Mouse (Mus musculus) intestine, embryonic 15.5 days (tissue): Measurements from ENCODE around the gene Casp7. TPM values are rescaled to one million over a fixed set of nuclear protein-coding genes. Genes with fewer than 3 reads are reported as not detected.

ENCODE experiments used
- ATAC-seq: fragments of 200-750 bp; cut with Nextera tagmentation; 2 replicates; pipeline ENCODE4 v1.8.0; 2017; ENCODE audit warnings: moderate TSS enrichment, moderate library complexity
- H3K27ac ChIP-seq: fragments of 300-500 bp; sonication (generic); 2 replicates; pipeline ENCODE4 v1.5.1; 2015; ENCODE audit warnings: mild to moderate bottlenecking, inconsistent platforms
- H3K27me3 ChIP-seq: fragments of 300-500 bp; sonication (generic); replicated peaks from 2 replicates; pipeline ENCODE4 v1.6.1; 2015; ENCODE audit warnings: inconsistent platforms
- H3K36me3 ChIP-seq: fragments of 300-500 bp; sonication (generic); 2 replicates; pipeline ENCODE4 v1.6.1; 2015; ENCODE audit warnings: inconsistent platforms
- H3K4me1 ChIP-seq: fragments of 300-500 bp; sonication (generic); replicated peaks from 2 replicates; pipeline ENCODE4 v1.6.1; 2015; ENCODE audit warnings: inconsistent platforms
- H3K4me2 ChIP-seq: fragments of 300-500 bp; sonication (generic); replicated peaks from 2 replicates; pipeline ENCODE4 v1.6.1; 2015; ENCODE audit warnings: mild to moderate bottlenecking, inconsistent platforms
- H3K4me3 ChIP-seq: fragments of 300-500 bp; sonication (generic); replicated peaks from 2 replicates; pipeline ENCODE4 v1.5.1; 2015; ENCODE audit warnings: inconsistent platforms
- H3K9ac ChIP-seq: fragments of 300-500 bp; sonication (generic); 2 replicates; pipeline ENCODE4 v1.6.1; 2015; ENCODE audit warnings: inconsistent platforms
- H3K9me3 ChIP-seq: fragments of 300-500 bp; sonication (generic); 2 replicates; pipeline ENCODE4 v1.6.1; 2016; ENCODE audit warnings: inconsistent platforms
- WGBS: fragments of 180-500 bp; shearing (Covaris S2); methylation state at CpG from one replicate; pipeline ENCODE4 v1.1.7; 2015; 5-methylcytosine and 5-hydroxymethylcytosine counted together
- polyA plus RNA-seq: library from polyadenylated mRNA; unstranded; fragments of >200 nt; fragmentation: Nextera tagmentation; extraction: Ambion mirVana; gene quantifications from 2 replicates; pipeline ENCODE4 v1.2.1, GENCODE M21; 2015

Gene Casp7
- polyA plus RNA-seq, 1 experiment from 2014 or later = 35.5 TPM

DNA sequence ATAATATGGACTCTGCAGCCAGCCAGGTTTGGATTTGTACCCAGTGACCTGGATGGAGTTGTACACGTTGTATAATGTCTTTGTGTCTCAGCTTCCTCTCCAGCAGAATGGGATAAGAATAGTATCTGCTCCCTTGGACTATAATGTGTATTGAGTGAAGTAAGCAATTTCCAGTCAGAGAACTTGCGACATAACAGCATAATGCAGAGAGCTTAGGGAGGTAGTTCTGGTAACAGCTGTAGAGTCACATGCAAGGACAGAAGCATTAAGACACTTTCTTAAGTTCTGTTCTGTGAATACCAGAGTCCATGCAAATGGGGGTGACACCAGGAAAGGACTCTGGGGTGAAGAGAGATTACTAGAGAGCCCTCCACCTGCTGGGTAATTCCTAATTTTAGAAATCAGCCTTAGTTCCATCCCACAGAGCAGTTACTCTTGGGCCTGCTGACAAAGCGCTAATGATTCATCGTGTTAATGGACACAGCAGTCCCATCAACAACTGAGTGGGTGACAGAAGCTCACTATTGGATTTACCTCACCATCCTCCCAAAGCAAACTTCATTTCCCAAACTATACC is 9.1 kb upstream of the Casp7 start:
- H3K36me3 ChIP-seq = no peaks in the 10 kb centered on the region
- no peak overlapping the region for H3K9ac ChIP-seq
- WGBS = 71% methylated on average over 4 of the region's 4 CpGs
- H3K4me3 ChIP-seq = no peak overlapping the region
- no peaks in the 10 kb centered on the region for H3K27me3 ChIP-seq
- H3K9me3 ChIP-seq = no peaks in the 10 kb centered on the region
- H3K27ac ChIP-seq = no peak overlapping the region; the same call in 1 of the 2 replicates
- no peak for ATAC-seq
- no peaks in the 10 kb centered on the region for H3K4me1 ChIP-seq
- no peak overlapping the region for H3K4me2 ChIP-seq

DNA sequence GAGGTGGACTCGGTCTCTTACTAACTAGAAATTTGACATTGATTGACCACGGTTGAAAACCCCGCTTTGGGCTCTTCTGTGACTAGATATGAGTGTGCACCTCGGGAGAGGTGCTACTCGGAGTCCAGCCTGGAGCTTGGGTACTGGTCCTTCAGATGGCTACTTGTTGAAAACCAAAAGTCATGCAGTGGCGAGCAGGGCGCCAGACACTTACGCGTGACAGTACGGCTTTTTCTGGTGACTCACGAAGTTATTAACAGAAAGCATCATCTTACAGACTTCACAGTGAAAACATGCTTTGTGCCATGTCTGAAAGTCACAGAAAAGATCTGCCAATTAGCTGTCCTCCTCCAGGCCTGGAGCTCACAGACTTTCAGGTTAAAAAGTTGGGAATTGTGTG is 7.8 kb upstream of the Casp7 start:
- Histone ChIP-seq H3K27me3 (no peaks in the 10 kb centered on the region), H3K9me3 (no peaks in the 10 kb centered on the region), H3K27ac (no peak overlapping the region), H3K4me3 (no peak overlapping the region), H3K9ac (no peak overlapping the region), H3K4me2 (no peak overlapping the region), H3K4me1 (no peaks in the 10 kb centered on the region), H3K36me3 (no peaks in the 10 kb centered on the region)
- WGBS = 92% methylated on average over 11 of the region's 11 CpGs
- no peak for ATAC-seq

DNA sequence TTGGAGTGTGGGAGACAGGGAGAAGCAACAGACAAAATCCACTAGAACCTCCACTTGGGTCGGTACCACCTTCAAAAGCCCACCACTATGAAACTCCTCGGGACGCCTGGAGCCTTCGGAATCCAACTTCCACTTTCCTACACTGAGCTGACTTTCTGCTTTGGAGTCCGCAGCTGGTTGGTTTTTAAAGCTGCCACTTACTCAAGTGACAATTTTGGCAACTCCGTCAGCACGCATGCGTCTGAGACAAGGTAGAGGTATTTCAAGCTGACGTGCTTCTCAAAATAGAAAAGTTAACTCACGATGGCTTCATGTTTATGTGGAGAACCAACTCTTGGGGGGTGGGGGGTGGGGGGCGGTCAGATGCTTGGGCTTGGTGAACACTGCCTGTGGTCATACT is 7.0 kb upstream of the Casp7 start, which contains the start of gene Nrap:
Gene Nrap, minus strand, starts transcription at position 159 of the 400 bp plus-strand sequence.
- Histone ChIP-seq H3K4me2 (no peak within 1 kb of the TSS), H3K27me3 (no peaks in the 10 kb centered on the region), H3K27ac (no peak within 1 kb of the TSS), H3K9ac (no peak within 1 kb of the TSS), H3K4me1 (no peaks in the 10 kb centered on the region), H3K9me3 (no peaks in the 10 kb centered on the region), H3K4me3 (no peak within 1 kb of the TSS), H3K36me3 (no peaks in the 10 kb centered on the region)
- ATAC-seq = no peak
- WGBS = 86% methylated on average over 11 of the region's 11 CpGs

DNA sequence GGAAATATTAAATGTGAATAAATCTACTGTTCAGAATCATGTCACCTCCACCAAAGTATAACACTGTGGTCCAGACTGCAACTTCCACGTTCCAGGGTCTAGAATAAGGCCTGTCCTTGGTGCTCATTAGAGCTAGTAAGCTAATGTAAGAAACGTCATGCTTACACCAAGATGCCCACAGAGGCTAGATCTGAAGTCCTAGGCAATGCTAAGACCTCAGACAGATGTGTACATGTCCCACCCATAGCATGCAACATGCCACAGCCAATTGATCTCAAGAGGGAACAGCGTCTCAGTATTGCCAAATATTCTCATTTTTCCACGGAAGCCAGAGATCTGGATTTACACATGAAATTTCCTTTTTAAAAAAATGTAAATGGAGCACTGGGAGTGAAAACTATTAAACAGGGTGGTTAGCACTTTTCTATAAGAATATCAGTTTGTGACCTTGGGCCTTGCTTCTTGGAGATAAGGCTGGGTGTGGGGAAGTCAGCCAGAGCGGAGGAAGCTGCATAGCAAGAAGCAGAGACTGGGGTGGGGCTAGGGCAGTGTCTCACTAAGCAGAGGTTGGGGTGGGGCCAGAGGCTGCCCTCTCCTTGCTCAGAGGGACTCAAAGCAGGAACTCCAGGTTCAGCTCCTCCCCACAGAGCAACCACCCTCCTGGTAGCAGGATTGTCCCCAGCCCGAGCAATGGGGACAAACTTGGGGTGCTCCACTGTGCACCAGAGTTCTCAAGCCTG is 5.5 kb upstream of the Casp7 start:
- ATAC-seq = peak; percentile 95
- no peaks in the 10 kb centered on the region for H3K27me3 ChIP-seq
- no peaks in the 10 kb centered on the region for H3K9me3 ChIP-seq
- H3K9ac ChIP-seq = no peak overlapping the region
- no peaks in the 10 kb centered on the region for H3K36me3 ChIP-seq
- H3K27ac ChIP-seq = peak overlapping the region; percentile 67
- 0 out of 2 replicates have a peak overlapping the region, but pooled peaks have one; percentile 2 for H3K4me2 ChIP-seq
- no peak overlapping the region for H3K4me3 ChIP-seq
- 64% methylated on average over 6 of the region's 6 CpGs for WGBS
- 0 out of 2 replicates have a peak, but pooled peaks cover 4% of the 10 kb centered on the region for H3K4me1 ChIP-seq

DNA sequence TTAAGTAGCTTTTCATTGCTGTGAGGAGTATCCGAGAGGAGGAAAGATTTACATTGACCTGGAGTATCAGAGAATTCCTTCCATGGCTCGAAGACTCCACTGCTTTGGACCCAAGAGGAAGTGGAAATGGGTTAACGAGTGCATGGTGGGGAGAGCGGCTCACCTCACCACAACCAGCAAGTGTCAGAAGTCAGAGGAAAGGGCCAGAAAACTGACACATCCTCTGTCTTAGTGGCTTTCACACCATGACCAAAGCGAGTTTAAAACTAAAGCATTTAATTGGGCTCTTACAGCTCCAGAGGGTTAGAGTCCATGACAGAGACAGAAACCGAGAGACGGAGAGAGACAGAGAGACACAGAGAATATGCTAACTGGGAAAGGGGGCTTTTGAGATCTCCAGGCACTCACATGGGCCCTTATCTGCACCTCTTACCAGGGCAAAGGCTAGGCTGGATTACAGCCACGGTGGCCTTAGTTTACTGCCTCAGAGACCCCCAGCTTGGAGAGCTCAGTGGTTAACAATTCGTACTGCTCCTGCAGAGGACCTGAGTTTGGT is 3.5 kb upstream of the Casp7 start:
- no peaks in the 10 kb centered on the region for H3K9me3 ChIP-seq
- no peak overlapping the region for H3K9ac ChIP-seq
- 79% methylated on average over 9 of the region's 9 CpGs for WGBS
- peaks cover 13% of the 10 kb centered on the region; the same call in 1 of the 2 replicates for H3K4me1 ChIP-seq
- H3K4me2 ChIP-seq = no peak overlapping the region
- H3K36me3 ChIP-seq = no peaks in the 10 kb centered on the region
- no peak overlapping the region for H3K27ac ChIP-seq
- H3K27me3 ChIP-seq = no peaks in the 10 kb centered on the region
- no peak overlapping the region for H3K4me3 ChIP-seq
- ATAC-seq = no peak

DNA sequence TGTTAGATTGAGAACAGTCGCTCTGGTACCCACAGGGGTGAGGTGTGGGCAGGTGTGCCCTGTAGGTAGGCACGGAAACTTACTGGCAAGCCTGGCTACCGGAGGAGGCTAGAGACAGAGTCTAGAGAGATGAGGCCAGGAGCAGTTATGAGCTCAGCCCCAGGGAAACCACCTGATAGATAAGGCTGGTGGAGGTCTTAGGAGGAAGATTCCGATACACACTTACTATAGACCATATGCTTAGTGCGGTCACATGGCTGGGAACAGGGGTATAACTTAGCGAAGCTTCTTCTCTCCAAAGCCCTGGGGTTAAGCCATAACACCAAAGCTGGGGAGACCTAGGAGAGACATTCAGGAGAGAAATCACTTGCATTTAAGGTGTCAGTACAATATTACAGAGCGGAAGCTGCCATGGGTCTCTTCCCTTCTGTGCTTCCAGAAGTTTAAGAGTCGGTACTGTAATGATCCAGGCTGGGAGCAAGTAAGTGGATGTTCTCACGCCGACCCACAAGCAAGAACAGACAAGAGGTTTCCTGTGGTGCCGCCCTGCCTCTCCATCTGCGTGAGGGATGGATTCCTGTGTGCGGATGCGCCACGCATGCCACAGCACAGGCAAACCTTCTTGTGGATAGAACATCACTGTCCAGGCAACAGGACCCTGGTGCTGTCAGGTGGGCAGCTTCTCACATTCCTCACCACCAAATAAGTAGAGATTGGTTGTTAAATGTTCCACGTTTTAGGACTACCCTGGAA is 1.6 kb upstream of the Casp7 start:
- H3K27me3 ChIP-seq = no peaks in the 10 kb centered on the region
- peaks cover 19% of the 10 kb centered on the region for H3K4me1 ChIP-seq
- no peak overlapping the region for H3K27ac ChIP-seq
- WGBS = 84% methylated on average over 16 of the region's 16 CpGs
- H3K36me3 ChIP-seq = no peaks in the 10 kb centered on the region
- H3K4me3 ChIP-seq = no peak overlapping the region
- H3K4me2 ChIP-seq = no peak overlapping the region
- no peak for ATAC-seq
- H3K9ac ChIP-seq = no peak overlapping the region
- H3K9me3 ChIP-seq = no peaks in the 10 kb centered on the region

DNA sequence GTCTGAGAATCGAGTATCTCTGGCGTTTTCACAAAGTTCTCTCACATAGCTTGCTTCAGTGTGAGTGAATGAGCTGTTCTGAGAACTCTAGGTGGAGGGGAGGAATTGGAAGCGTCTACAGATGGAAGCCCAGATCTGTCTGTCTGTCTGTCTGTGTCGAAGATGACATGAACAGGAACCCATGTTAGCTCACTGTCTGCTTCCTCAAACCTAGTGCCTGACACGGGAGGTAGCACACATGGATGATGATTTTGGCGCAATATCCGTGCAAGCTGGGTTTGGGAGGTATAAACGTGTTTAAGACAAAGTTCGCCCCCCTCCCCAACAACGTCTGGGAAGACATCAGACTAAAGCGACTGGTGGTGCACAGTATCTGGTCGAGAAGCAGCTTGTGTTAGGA is 702 bp upstream of the Casp7 start:
- H3K4me2 ChIP-seq = peak overlapping the region; percentile 94
- H3K27me3 ChIP-seq = no peaks in the 10 kb centered on the region
- no peak overlapping the region for H3K27ac ChIP-seq
- H3K4me1 ChIP-seq = peaks cover 19% of the 10 kb centered on the region
- H3K36me3 ChIP-seq = no peaks in the 10 kb centered on the region
- WGBS = 44% methylated on average over 12 of the region's 12 CpGs
- H3K9ac ChIP-seq = peak overlapping the region; percentile 79
- H3K4me3 ChIP-seq = peak overlapping the region; percentile 66
- ATAC-seq = no peak
- H3K9me3 ChIP-seq = no peaks in the 10 kb centered on the region

DNA sequence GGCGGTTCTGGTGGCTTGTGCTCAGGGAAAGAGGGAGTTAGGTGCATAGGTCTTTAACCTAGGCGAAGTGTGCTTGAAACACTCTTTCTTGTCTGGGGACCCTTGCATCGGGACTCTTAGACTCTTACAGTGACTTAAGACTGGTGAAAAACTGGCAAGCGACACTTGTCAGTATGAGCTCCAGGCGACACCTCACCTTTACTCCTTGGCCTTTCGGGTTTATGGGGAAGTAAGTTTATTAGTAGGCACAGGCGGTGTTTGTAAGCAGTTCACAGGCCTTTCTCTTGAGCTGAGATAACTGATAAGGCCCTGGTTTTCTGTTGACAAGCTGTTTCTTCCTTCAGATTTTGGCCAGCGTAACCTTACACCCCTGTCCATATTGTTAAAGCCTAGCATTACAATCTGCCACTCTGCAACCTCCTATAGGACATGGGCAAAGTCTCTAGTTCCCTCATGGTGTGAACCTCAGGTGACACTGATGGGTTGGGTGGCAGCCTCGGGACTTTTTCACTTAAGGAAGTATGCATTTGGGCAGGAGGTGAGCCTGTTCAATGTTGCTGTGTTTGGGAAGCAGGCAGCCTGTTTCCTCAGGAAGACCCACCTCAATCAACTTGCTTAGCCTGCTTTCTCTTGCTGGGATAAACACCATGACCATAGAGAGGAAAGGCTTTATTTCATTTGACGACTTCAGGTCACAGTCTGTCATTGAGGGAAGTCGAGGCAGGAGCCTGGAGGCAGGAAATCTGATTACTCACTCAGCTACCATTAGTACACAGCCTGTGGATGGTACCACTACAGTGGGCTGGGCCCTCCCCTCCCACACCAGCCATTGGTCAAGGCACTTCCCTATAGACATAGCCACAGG is 966 bp downstream of the Casp7 start:
- H3K4me3 ChIP-seq = peak overlapping the region; percentile 66
- H3K36me3 ChIP-seq = no peaks in the 10 kb centered on the region
- peaks cover 19% of the 10 kb centered on the region for H3K4me1 ChIP-seq
- H3K4me2 ChIP-seq = peak overlapping the region; percentile 94
- no peaks in the 10 kb centered on the region for H3K9me3 ChIP-seq
- H3K27ac ChIP-seq = peak overlapping the region; percentile 92
- WGBS = 46% methylated on average over 11 of the region's 11 CpGs
- peak overlapping the region; percentile 79 for H3K9ac ChIP-seq
- peak; percentile 18; the same call in 1 of the 2 replicates for ATAC-seq
- no peaks in the 10 kb centered on the region for H3K27me3 ChIP-seq

DNA sequence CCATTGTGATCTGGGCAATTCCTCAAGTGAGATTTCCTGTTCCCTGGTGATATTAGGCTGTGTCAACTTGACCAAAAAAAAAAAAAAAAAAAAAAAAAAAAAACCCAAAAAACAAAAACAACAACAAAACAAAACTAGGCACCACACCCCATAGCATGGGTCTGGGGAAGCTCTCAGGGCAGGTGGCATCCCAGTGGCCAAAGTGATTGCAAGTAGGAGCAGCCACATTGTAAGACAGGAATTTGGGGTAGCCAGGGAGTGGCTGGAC is 1.5 kb downstream of the Casp7 start:
- Histone ChIP-seq H3K9me3 (no peaks in the 10 kb centered on the region), H3K27ac (no peak overlapping the region), H3K4me1 (peaks cover 19% of the 10 kb centered on the region), H3K27me3 (no peaks in the 10 kb centered on the region), H3K9ac (no peak overlapping the region), H3K4me2 (peak overlapping the region; percentile 94; the same call in 1 of the 2 replicates), H3K36me3 (no peaks in the 10 kb centered on the region), H3K4me3 (no peak overlapping the region)
- ATAC-seq = no peak

DNA sequence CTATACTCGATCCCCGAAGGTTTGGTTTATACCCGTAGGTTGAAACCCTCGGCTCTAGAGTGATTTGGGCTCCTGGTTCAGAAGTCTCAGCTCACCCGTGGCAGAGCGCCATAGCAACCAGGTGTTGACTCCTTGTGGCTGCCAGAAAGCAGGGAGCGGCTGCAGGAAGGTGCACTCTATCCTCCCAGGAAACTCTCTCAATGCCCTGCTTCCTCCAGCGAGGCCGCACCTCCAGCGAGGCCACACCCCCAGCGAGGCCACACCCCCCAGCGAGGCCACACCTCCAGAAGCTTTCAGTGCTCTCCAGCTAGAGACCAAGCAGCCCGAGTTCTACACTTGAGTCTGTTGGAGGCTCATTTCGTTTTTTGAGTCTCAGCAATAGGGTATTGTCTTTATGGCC is 3.3 kb downstream of the Casp7 start:
- no peaks in the 10 kb centered on the region for H3K9me3 ChIP-seq
- 40% methylated on average over 14 of the region's 14 CpGs for WGBS
- ATAC-seq = peak; percentile 61
- H3K27ac ChIP-seq = no peak overlapping the region
- H3K36me3 ChIP-seq = peaks cover 7% of the 10 kb centered on the region; the same call in 1 of the 2 replicates
- H3K9ac ChIP-seq = no peak overlapping the region
- no peaks in the 10 kb centered on the region for H3K27me3 ChIP-seq
- no peak overlapping the region for H3K4me3 ChIP-seq
- H3K4me1 ChIP-seq = peaks cover 19% of the 10 kb centered on the region
- no peak overlapping the region for H3K4me2 ChIP-seq

DNA sequence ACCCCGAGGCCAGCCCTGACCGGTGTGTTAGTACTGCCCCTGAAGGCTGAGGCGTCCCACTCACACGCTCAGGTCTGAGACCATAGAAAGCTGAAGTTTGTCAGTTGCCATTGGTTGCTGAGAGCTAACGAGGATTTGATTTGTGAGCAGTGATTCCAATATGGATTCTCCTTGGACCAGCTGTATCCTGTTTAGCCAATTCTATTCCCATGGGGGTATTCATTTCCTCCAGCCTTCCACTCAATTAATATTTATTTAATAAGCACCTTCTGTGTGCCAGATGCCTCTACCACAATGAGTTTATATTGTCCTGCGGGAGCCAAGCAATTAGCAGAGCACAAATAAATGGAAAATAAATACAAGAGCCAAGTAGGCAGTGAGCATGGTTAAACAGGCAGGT is 4.9 kb downstream of the Casp7 start:
- Histone ChIP-seq H3K27ac (no peak overlapping the region), H3K9ac (no peak overlapping the region), H3K4me2 (no peak overlapping the region), H3K27me3 (no peaks in the 10 kb centered on the region), H3K9me3 (no peaks in the 10 kb centered on the region), H3K4me1 (peaks cover 14% of the 10 kb centered on the region), H3K36me3 (peaks cover 7% of the 10 kb centered on the region; the same call in 1 of the 2 replicates), H3K4me3 (no peak overlapping the region)
- ATAC-seq = no peak
- 82% methylated on average over 6 of the region's 6 CpGs for WGBS

DNA sequence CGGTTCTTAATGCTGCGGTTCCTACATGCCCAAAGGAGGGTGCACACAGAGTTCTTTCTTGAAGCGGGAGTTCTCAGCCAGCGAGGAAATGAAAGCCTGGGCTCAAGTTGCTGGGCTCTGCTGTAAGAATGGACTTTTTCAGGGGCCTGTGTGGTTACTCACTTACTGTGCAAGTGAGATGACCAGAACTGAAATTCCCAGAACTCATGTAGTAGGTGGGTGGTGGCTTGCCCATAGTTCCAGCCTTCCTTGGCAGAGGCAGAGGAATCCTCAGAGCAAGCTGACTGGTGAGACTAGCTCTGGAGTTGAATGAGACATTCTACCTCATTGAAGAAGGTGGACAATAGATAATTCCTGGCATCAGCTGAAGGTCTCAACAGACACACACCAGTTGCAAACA is 8.9 kb downstream of the Casp7 start:
- peaks cover 14% of the 10 kb centered on the region for H3K36me3 ChIP-seq
- no peaks in the 10 kb centered on the region for H3K4me1 ChIP-seq
- no peak overlapping the region for H3K4me3 ChIP-seq
- no peaks in the 10 kb centered on the region for H3K9me3 ChIP-seq
- 96% methylated on average over 4 of the region's 4 CpGs for WGBS
- no peak for ATAC-seq
- no peak overlapping the region for H3K9ac ChIP-seq
- no peaks in the 10 kb centered on the region for H3K27me3 ChIP-seq
- no peak overlapping the region for H3K27ac ChIP-seq
- H3K4me2 ChIP-seq = no peak overlapping the region
